Mouse (Mus musculus) stomach, embryonic 14.5 days (tissue): ENCODE results near the gene Cdk20. TPM values are rescaled to one million over a fixed set of nuclear protein-coding genes. Genes with fewer than 3 reads are reported as not detected.

Experiments used
- ATAC-seq: fragments of 200-750 bp; cut with Nextera tagmentation; 2 replicates; pipeline ENCODE4 v1.8.0; 2017; ENCODE audit warnings: low read depth, moderate TSS enrichment; ENCODE audit not compliant: insufficient number of reproducible peaks, insufficient read depth, low FRiP score
- H3K27ac ChIP-seq: fragments of 300-500 bp; sonication (generic); 2 replicates; pipeline ENCODE4 v1.5.1; 2014; ENCODE audit warnings: mild to moderate bottlenecking, low read length, moderate library complexity, mixed read lengths
- H3K27me3 ChIP-seq: fragments of 300-500 bp; sonication (generic); 2 replicates; pipeline ENCODE4 v1.6.1; 2014; ENCODE audit warnings: low read length, control low read depth, mixed read lengths; ENCODE audit not compliant: control insufficient read depth, insufficient read depth
- H3K36me3 ChIP-seq: fragments of 300-500 bp; sonication (generic); 2 replicates; pipeline ENCODE4 v1.6.1; 2014; ENCODE audit warnings: mild to moderate bottlenecking, control low read depth, low read length, moderate library complexity, mixed read lengths; ENCODE audit not compliant: control insufficient read depth, insufficient read depth
- H3K4me1 ChIP-seq: fragments of 300-500 bp; sonication (generic); 2 replicates; pipeline ENCODE4 v1.6.1; 2014; ENCODE audit warnings: low read length, control low read depth, mixed read lengths; ENCODE audit not compliant: control insufficient read depth, insufficient read depth
- H3K4me2 ChIP-seq: fragments of 300-500 bp; sonication (generic); replicated peaks from 2 replicates; pipeline ENCODE4 v1.6.1; 2014; ENCODE audit warnings: low read depth, low read length, control low read depth
- H3K4me3 ChIP-seq: fragments of 300-500 bp; sonication (generic); 2 replicates; pipeline ENCODE4 v1.5.1; 2014; ENCODE audit warnings: low read depth, low read length, control low read depth
- H3K9ac ChIP-seq: fragments of 300-500 bp; sonication (generic); replicated peaks from 2 replicates; pipeline ENCODE4 v1.6.1; 2014; ENCODE audit warnings: low read depth, mild to moderate bottlenecking, control low read depth, low read length, moderate library complexity, mixed read lengths
- H3K9me3 ChIP-seq: fragments of 300-500 bp; sonication (generic); 2 replicates; pipeline ENCODE4 v1.6.1; 2016; ENCODE audit warnings: low read depth, low read length, control low read depth; ENCODE audit not compliant: control insufficient read depth
- WGBS: fragments of 180-500 bp; shearing (Covaris S2); extraction: QIAGEN DNeasy Blood & Tissue Kit; methylation state at CpG from one replicate; pipeline ENCODE4 v1.1.7; 2014; 5-methylcytosine and 5-hydroxymethylcytosine counted together
- polyA plus RNA-seq: library from polyadenylated mRNA; unstranded; fragments of >200 nt; fragmentation: Nextera tagmentation; extraction: Ambion mirVana; gene quantifications from 2 replicates; pipeline ENCODE4 v1.2.1, GENCODE M21; 2014

Gene Cdk20
- polyA plus RNA-seq, 1 experiment from 2014 or later = 8.8 TPM

- 84% methylated on average over 2 of the region's 2 CpGs for WGBS
- H3K4me2 ChIP-seq = no peak overlapping the region
- H3K27me3 ChIP-seq = no peaks in the 10 kb centered on the region
- no peak for ATAC-seq
- no peak overlapping the region for H3K4me3 ChIP-seq
- H3K9ac ChIP-seq = no peak overlapping the region
- no peaks in the 10 kb centered on the region for H3K4me1 ChIP-seq
- H3K9me3 ChIP-seq = no peaks in the 10 kb centered on the region
- H3K27ac ChIP-seq = no peak overlapping the region
- no peaks in the 10 kb centered on the region for H3K36me3 ChIP-seq
Measured at GRCm38 (mm10) chr13:64415659-64416058, 16.5 kb upstream of the Cdk20 start.

- Histone ChIP-seq H3K4me2 (no peak overlapping the region), H3K4me3 (no peak overlapping the region), H3K9me3 (no peaks in the 10 kb centered on the region), H3K9ac (no peak overlapping the region), H3K27ac (peak overlapping the region; percentile 68), H3K27me3 (no peaks in the 10 kb centered on the region), H3K4me1 (no peaks in the 10 kb centered on the region; the same call in 1 of the 2 replicates), H3K36me3 (no peaks in the 10 kb centered on the region)
- 16% methylated on average over 5 of the region's 5 CpGs for WGBS
- peak; percentile 84 for ATAC-seq
Measured at GRCm38 (mm10) chr13:64416955-64417601, 15.0 kb upstream of the Cdk20 start.

- no peak overlapping the region for H3K27ac ChIP-seq
- ATAC-seq = no peak
- 39% methylated on average over 1 of the region's 1 CpGs for WGBS
Measured at GRCm38 (mm10) chr13:64420847-64421246, 11.3 kb upstream of the Cdk20 start.

GRCm38 (mm10) chr13:64421386-64421785 lies 10.7 kb upstream of the Cdk20 start:
- H3K4me2 ChIP-seq = no peak overlapping the region
- no peaks in the 10 kb centered on the region for H3K9me3 ChIP-seq
- WGBS = 29% methylated on average over 3 of the region's 3 CpGs
- no peaks in the 10 kb centered on the region for H3K36me3 ChIP-seq
- no peak overlapping the region for H3K27ac ChIP-seq
- no peak overlapping the region for H3K9ac ChIP-seq
- 0 out of 2 replicates have a peak, but pooled peaks have one; percentile 7 for ATAC-seq
- no peaks in the 10 kb centered on the region; the same call in 1 of the 2 replicates for H3K4me1 ChIP-seq
- no peak overlapping the region for H3K4me3 ChIP-seq
- H3K27me3 ChIP-seq = no peaks in the 10 kb centered on the region

More at GRCm38 (mm10) chr13:64420847-64421246, 11.3 kb upstream of the Cdk20 start:
- no peaks in the 10 kb centered on the region for H3K9me3 ChIP-seq
- H3K36me3 ChIP-seq = no peaks in the 10 kb centered on the region
- H3K4me1 ChIP-seq = no peaks in the 10 kb centered on the region; the same call in 1 of the 2 replicates
- no peak overlapping the region for H3K4me3 ChIP-seq
- H3K27me3 ChIP-seq = no peaks in the 10 kb centered on the region
- no peak overlapping the region for H3K4me2 ChIP-seq
- H3K9ac ChIP-seq = no peak overlapping the region

DNA sequence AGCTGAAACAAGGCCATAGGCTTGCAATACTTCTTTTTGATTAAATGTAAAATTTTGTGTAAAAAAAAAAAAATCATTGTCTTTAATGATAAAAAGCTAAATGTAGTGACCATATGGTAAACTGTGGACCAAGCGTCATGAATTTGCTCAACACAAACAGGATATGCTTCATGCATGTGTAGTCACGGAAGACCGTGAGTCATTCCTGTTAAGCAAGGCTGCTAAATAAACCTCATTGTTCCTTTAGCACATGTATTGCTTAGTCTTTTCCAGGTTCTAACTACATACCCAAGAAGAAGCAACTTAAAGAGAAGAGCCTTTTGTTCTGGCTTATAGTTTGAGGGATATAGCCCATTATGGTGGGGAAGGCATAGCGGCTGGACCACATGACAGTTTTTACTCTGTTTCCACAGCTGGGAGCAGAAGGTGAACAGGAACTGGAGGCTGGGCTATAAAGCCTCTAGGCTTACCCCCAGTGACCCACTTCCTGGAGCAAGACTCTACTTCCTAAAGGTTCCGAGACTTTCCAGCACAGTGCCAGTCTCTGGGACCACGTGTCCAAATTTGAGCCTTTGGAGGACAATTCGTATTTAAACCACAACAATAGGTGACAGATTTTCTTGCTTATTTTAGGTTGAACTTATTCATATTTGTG lies 10.0 kb upstream of the Cdk20 start:
- Histone ChIP-seq H3K4me3 (no peak overlapping the region), H3K9me3 (no peaks in the 10 kb centered on the region), H3K36me3 (no peaks in the 10 kb centered on the region), H3K9ac (no peak overlapping the region), H3K27me3 (no peaks in the 10 kb centered on the region), H3K4me2 (no peak overlapping the region), H3K27ac (no peak overlapping the region), H3K4me1 (no peaks in the 10 kb centered on the region; the same call in 1 of the 2 replicates)
- no peak for ATAC-seq
- 84% methylated on average over 7 of the region's 7 CpGs for WGBS

GRCm38 (mm10) chr13:64422607-64422957 lies 9.5 kb upstream of the Cdk20 start:
- no peak overlapping the region for H3K4me2 ChIP-seq
- H3K36me3 ChIP-seq = no peaks in the 10 kb centered on the region
- H3K27ac ChIP-seq = no peak overlapping the region
- no peak overlapping the region for H3K9ac ChIP-seq
- H3K27me3 ChIP-seq = no peaks in the 10 kb centered on the region
- H3K9me3 ChIP-seq = no peaks in the 10 kb centered on the region
- 86% methylated on average over 6 of the region's 6 CpGs for WGBS
- no peaks in the 10 kb centered on the region; the same call in 1 of the 2 replicates for H3K4me1 ChIP-seq
- H3K4me3 ChIP-seq = no peak overlapping the region
- ATAC-seq = no peak

DNA sequence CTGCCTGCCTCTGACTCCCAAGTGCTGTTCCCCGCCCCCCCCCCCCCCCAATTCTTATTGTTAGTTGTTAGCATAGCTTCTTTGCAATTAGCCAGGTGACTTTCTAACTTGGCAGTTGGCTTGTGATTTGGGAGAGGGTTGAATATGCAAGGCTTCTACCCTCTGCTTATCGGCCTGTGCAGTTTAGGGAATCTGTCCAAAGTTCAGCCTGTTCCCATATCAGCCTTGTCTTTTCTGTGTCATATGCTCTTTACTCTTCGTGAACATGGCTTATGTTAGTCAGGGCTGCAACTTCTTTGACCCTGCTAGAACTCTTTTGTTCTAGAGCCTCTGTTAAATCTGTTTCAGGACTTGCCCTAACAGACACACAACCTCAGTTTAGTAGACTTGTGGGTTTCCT lies 7.8 kb upstream of the Cdk20 start:
- WGBS = 83% methylated on average over 3 of the region's 3 CpGs
- H3K4me1 ChIP-seq = no peaks in the 10 kb centered on the region; the same call in 1 of the 2 replicates
- H3K4me3 ChIP-seq = no peak overlapping the region
- no peak overlapping the region for H3K4me2 ChIP-seq
- H3K9me3 ChIP-seq = no peaks in the 10 kb centered on the region
- ATAC-seq = no peak
- H3K9ac ChIP-seq = no peak overlapping the region
- no peaks in the 10 kb centered on the region for H3K36me3 ChIP-seq
- H3K27ac ChIP-seq = no peak overlapping the region
- no peaks in the 10 kb centered on the region for H3K27me3 ChIP-seq

DNA sequence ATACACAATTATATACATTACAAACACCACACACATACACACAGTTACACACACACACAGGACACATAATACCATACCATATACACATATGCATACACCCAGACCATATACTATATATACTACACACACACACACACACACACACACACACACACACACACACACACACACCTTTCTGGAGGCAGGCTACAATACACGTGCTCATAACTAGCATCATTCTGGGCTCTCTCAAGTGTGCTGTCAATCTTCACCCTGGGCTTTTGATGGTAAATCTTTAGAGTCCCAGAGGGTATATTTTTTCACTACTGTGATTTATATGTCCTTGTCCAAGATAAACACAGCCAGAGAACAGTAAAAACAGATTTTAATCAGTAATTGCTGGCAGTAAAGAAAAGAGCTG lies 6.8 kb upstream of the Cdk20 start:
- Histone ChIP-seq H3K4me2 (no peak overlapping the region), H3K27me3 (no peaks in the 10 kb centered on the region), H3K27ac (no peak overlapping the region), H3K9me3 (no peaks in the 10 kb centered on the region), H3K4me3 (no peak overlapping the region), H3K36me3 (no peaks in the 10 kb centered on the region), H3K4me1 (no peaks in the 10 kb centered on the region; the same call in 1 of the 2 replicates), H3K9ac (no peak overlapping the region)
- 52% methylated on average over 1 of the region's 1 CpGs for WGBS
- ATAC-seq = no peak
